ENCODE assay signal across 8 mouse cellular contexts in genomic region chr12:8973820-8974465, GRCm38 (mm10). TPM values are rescaled to one million over a fixed set of nuclear protein-coding genes. Genes with fewer than 3 reads are reported as not detected.
DNase-seq lines count a peak whose midpoint lies in the region; ATAC-seq lines count a peak whose summit lies in the region.

Gene Wdr35, plus strand, starts transcription at chr12:8973892.

- intact Hi-C loops in left cerebral cortex, postnatal 14 days (cut with DNase I), result loop anchor here (5.0 kb wide), 1 partner anchor 47 kb away; no protein-coding TSS in a partner anchor

- no peaks in the 10 kb centered on the region for H3K36me3 ChIP-seq in intestine, embryonic 15.5 days

- H3K9ac ChIP-seq in intestine, embryonic 15.5 days, result peak within 1 kb of the TSS; percentile 43

- peak; percentile 97 for ATAC-seq in intestine, embryonic 15.5 days
- ATAC-seq in megakaryocyte-erythroid progenitor cell, adult 5-6 weeks (replicated peaks; ENCODE audit: low FRiP score, low TSS enrichment, poor library complexity, severe bottlenecking), result peak; percentile 99

- WGBS in intestine, embryonic 15.5 days, result under 1% methylated on average over 45 of the region's 45 CpGs

- no peaks in the 10 kb centered on the region for H3K9me3 ChIP-seq in intestine, embryonic 15.5 days

- peak within 1 kb of the TSS; percentile 56 for H3K4me3 ChIP-seq in intestine, embryonic 15.5 days (replicated peaks)

- peak within 1 kb of the TSS; percentile 82 for H3K4me2 ChIP-seq in intestine, embryonic 15.5 days (replicated peaks)

- peak; percentile 87 for DNase-seq in adrenal gland, adult 8-10 months
- peak; percentile 72 for DNase-seq in embryo, embryonic 11.5 days (ENCODE audit: low read depth, low spot score)
- peak; percentile 89 for DNase-seq in gastrocnemius, postnatal 25 days
- peak; percentile 88 to 93 for DNase-seq in left cerebral cortex, postnatal 14 days (ENCODE audit: low spot score in 2 of 2)
- peak; percentile 93 for DNase-seq in right cerebral cortex, postnatal 14 days
- peak; percentile 91 for DNase-seq in urinary bladder, postnatal 25 days (ENCODE audit: low spot score)

- 0 out of 2 replicates have a peak, but pooled peaks cover 5% of the 10 kb centered on the region for H3K4me1 ChIP-seq in intestine, embryonic 15.5 days (replicated peaks)

- no peaks in the 10 kb centered on the region for H3K27me3 ChIP-seq in intestine, embryonic 15.5 days (replicated peaks)

- H3K27ac ChIP-seq in intestine, embryonic 15.5 days, result no peak within 1 kb of the TSS

RNA-seq across cellular contexts. Expression of gene Wdr35, which starts in this region (rescaled TPM):
- total RNA-seq in adrenal gland, adult 8-10 months (2022), result 10 to 100 TPM; 15.6 to 30.8 (median 23.5) TPM
- total RNA-seq in gastrocnemius, postnatal 25 days (2021), result 1 to 10 TPM; 9.2 to 9.7 TPM
- polyA plus RNA-seq in intestine, embryonic 15.5 days (2015; fragmentation: Nextera tagmentation; extraction: Ambion mirVana), result 9.9 and 11.6 TPM in 2 replicates
- 10 to 100 TPM; 41.3 to 43.9 TPM for total RNA-seq in left cerebral cortex, postnatal 14 days (2021)
- total RNA-seq in megakaryocyte-erythroid progenitor cell, adult 5-6 weeks (2014; fragmentation: Nextera tagmentation), result 5.8 and 6.5 TPM in 2 replicates
- total RNA-seq in megakaryocyte-erythroid progenitor cell, adult 5-6 weeks (2017), result 5.4 and 7.5 TPM in 2 replicates
